Mouse (Mus musculus) sigmoid colon, adult 10 weeks (tissue): Measurements from ENCODE around the gene Ugt2a1. TPM values are rescaled to one million over a fixed set of nuclear protein-coding genes. Genes with fewer than 3 reads are reported as not detected.

ENCODE experiments used
- polyA plus RNA-seq: library from polyadenylated mRNA; stranded (reverse); fragments of 350-450 nt; fragmentation: Illumina TruSeq; extraction: RNeasy Lipid Tissue Mini Kit (QIAGEN cat#74804); gene quantifications from one replicate; pipeline ENCODE4 v1.2.3, GENCODE M21; 2014; ENCODE audit warnings: low read depth, low replicate concordance

Ugt2a1 gene
- 0.16 TPM for polyA plus RNA-seq

GRCm38 (mm10) chr5:87490771-87491170, at the start of gene Ugt2a1:
Gene Ugt2a1 (minus strand): TSS chr5:87490871.

GRCm38 (mm10) chr5:87538111-87538510, 47.4 kb upstream of the Ugt2a1 start, which contains the start of gene Sult1b1:
Gene Sult1b1 (minus strand): TSS chr5:87538195.

GRCm38 (mm10) chr5:87486706-87487105, 4.0 kb downstream of the Ugt2a1 start, which contains the start of gene Gm43638:
Gene Gm43638 (minus strand): TSS chr5:87486806.

GRCm38 (mm10) chr5:87482160-87482559, 8.5 kb downstream of the Ugt2a1 start, which contains the start of gene Ugt2a2:
Gene Ugt2a2 (minus strand): TSS chr5:87482260.

GRCm38 (mm10) chr5:87424041-87424440, 66.6 kb downstream of the Ugt2a1 start, which contains the start of gene Ugt2b38:
Gene Ugt2b38 (minus strand): TSS chr5:87424203.

Other genes with a start within 250 kb of the Ugt2a1 start
- not detected for gene Ugt2b37, start 236.1 kb downstream of the Ugt2a1 start, polyA plus RNA-seq
- gene Ugt2a3, start 153.7 kb downstream of the Ugt2a1 start, polyA plus RNA-seq = not detected
- not detected for gene Ugt2b38, start 66.7 kb downstream of the Ugt2a1 start, polyA plus RNA-seq
- not detected for gene Ugt2a2, start 8.6 kb downstream of the Ugt2a1 start, polyA plus RNA-seq
- gene Gm43638, start 4.1 kb downstream of the Ugt2a1 start, polyA plus RNA-seq = not detected
- gene Sult1b1, start 47.3 kb upstream of the Ugt2a1 start, polyA plus RNA-seq = 1,525 TPM
- 1,435 TPM for gene Sult1d1, start 78.2 kb upstream of the Ugt2a1 start, polyA plus RNA-seq
- gene Sult1e1, start 100.7 kb upstream of the Ugt2a1 start, polyA plus RNA-seq = not detected
- gene Csn1s1, start 175.3 kb upstream of the Ugt2a1 start, polyA plus RNA-seq = not detected
- not detected for gene Csn2, start 208.8 kb upstream of the Ugt2a1 start, polyA plus RNA-seq